Mouse (Mus musculus): ENCODE data around the gene Ednrb. TPM values are rescaled to one million over a fixed set of nuclear protein-coding genes. Genes with fewer than 3 reads are reported as not detected.

Ednrb gene
- polyA plus RNA-seq, 1 experiment, result 0.27 TPM

DNA sequence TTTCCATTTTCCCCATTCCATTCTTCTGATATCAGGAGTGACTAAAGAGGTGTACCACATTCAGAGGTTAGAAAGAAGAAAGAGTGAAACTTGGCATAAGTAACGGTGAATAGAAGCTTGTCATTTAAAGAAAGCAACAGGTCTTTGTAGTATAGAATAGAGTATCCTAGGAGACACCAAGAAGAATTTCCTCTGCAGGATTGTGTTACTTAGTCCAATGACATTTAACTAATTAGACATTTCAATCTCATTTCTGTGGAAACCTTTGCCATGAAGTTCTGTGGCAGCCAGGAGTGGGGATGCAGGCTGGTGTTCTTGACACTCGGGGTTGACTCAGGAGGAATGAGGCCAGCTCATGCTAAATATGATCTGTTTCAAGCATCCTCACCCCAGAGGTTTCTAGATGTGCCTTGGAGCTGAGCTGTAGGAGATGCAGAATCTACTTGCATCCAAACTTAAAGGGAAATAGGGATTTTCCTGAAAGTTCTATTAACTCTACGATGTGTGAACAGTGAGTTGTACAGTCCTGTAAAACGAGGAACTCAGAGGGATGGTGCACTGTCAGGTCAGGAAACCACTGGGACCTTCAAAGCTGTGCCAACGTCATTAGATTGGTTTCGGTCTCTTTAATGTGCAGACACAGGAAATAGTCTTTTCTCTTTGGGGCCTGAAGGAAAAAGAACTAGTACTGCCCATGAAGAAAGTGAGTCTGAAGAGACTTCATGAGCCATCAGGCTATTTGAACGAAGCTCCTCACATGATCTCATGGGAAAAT, 6.1 kb upstream of the Ednrb start:
- no peak for TF ChIP-seq FLI1 (IDR thresholded peaks at IDR 0.05; ENCODE audit: low read length)

GRCm38 (mm10) chr14:103845716-103846115, 1.5 kb upstream of the Ednrb start:
- Histone ChIP-seq H3K9me3 (peaks cover 22% of the 10 kb centered on the region), H3K36me3 (replicated peaks; ENCODE audit: low read length) (no peaks in the 10 kb centered on the region), H3K4me3 (replicated peaks) (no peak overlapping the region), H3K4me1 (no peaks in the 10 kb centered on the region; the same call in 1 of the 2 replicates), H3K27me3 (replicated peaks) (peaks cover 19% of the 10 kb centered on the region)
- no peak for TF ChIP-seq FLI1 (IDR thresholded peaks at IDR 0.05; ENCODE audit: low read length)
- no peak for TF ChIP-seq GATA1 (IDR thresholded peaks at IDR 0.05; ENCODE audit: borderline replicate concordance, low read length)

More for the DNA sequence above, 6.1 kb upstream of the Ednrb start:
- Histone ChIP-seq H3K27me3 (replicated peaks) (no peaks in the 10 kb centered on the region), H3K9me3 (peaks cover 9% of the 10 kb centered on the region), H3K4me3 (replicated peaks) (no peak overlapping the region), H3K4me1 (no peaks in the 10 kb centered on the region), H3K36me3 (replicated peaks; ENCODE audit: low read length) (no peaks in the 10 kb centered on the region)

DNA sequence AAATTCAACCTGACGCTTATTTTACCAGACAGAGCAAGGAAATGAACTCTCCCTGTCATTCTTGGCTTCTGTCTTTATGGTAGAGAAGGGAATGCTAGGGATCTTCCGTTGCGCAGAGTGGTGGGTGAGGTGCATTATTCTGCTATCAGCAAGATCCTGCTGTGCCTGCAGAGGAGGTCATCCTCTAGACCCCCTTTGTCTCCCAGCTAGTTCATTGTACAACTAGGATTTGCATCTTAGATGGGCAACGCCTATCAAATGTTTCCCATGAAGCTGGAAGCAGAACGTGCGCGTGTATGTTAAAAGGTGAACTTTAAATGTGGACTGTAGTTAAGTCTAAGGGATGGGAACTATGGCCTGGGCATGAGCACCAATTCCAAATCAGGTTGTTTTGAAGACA, 742 bp upstream of the Ednrb start:
- Histone ChIP-seq H3K9me3 (peaks cover 22% of the 10 kb centered on the region), H3K4me1 (no peaks in the 10 kb centered on the region; the same call in 1 of the 2 replicates), H3K36me3 (replicated peaks; ENCODE audit: low read length) (no peaks in the 10 kb centered on the region), H3K27me3 (replicated peaks) (peaks cover 19% of the 10 kb centered on the region), H3K4me3 (replicated peaks) (no peak overlapping the region)
- no peak for TF ChIP-seq GATA1 (IDR thresholded peaks at IDR 0.05; ENCODE audit: borderline replicate concordance, low read length)
- TF ChIP-seq FLI1 (IDR thresholded peaks at IDR 0.05; ENCODE audit: low read length), result no peak

GRCm38 (mm10) chr14:103843371-103844001, 716 bp downstream of the Ednrb start:
- TF ChIP-seq GATA1 (IDR thresholded peaks at IDR 0.05; ENCODE audit: borderline replicate concordance, low read length) (no peak), FLI1 (IDR thresholded peaks at IDR 0.05; ENCODE audit: low read length) (no peak)
- Histone ChIP-seq H3K9me3 (peaks cover 22% of the 10 kb centered on the region), H3K4me3 (replicated peaks) (peak overlapping the region; percentile 81), H3K36me3 (replicated peaks; ENCODE audit: low read length) (no peaks in the 10 kb centered on the region), H3K27me3 (replicated peaks) (peaks cover 19% of the 10 kb centered on the region), H3K4me1 (no peaks in the 10 kb centered on the region; the same call in 1 of the 2 replicates)

DNA sequence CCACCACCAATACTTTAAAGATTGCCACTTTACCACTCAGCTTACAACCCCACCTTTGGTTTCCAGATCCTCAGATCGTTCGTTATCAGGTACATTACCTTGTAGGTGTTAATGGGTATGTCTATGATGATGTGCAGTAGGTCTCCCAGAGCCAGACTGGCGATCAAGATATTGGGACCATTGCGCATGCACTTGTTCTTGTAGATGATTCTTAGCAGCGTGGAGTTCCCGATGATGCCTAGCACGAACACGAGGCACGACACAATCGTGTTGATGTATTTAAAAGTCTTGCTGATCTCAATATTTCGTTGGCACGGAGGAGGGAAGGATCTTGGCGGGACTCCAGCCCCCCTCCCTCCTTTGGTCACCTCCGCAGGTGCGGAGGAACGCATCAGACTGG, 1.3 kb downstream of the Ednrb start:
- Histone ChIP-seq H3K27me3 (replicated peaks) (peaks cover 19% of the 10 kb centered on the region), H3K36me3 (replicated peaks; ENCODE audit: low read length) (no peaks in the 10 kb centered on the region), H3K9me3 (peaks cover 22% of the 10 kb centered on the region), H3K4me1 (no peaks in the 10 kb centered on the region; the same call in 1 of the 2 replicates), H3K4me3 (replicated peaks) (no peak overlapping the region)
- TF ChIP-seq GATA1 (IDR thresholded peaks at IDR 0.05; ENCODE audit: borderline replicate concordance, low read length), result no peak
- no peak for TF ChIP-seq FLI1 (IDR thresholded peaks at IDR 0.05; ENCODE audit: low read length)

- TF ChIP-seq GATA1 (IDR thresholded peaks at IDR 0.05; ENCODE audit: borderline replicate concordance, low read length) (no peak), FLI1 (IDR thresholded peaks at IDR 0.05; ENCODE audit: low read length) (no peak)
- no peak overlapping the region for H3K4me3 ChIP-seq (replicated peaks)
- peaks cover 19% of the 10 kb centered on the region for H3K27me3 ChIP-seq (replicated peaks)
- no peaks in the 10 kb centered on the region for H3K36me3 ChIP-seq (replicated peaks; ENCODE audit: low read length)
- peaks cover 21% of the 10 kb centered on the region for H3K9me3 ChIP-seq
- H3K4me1 ChIP-seq, result no peaks in the 10 kb centered on the region; the same call in 1 of the 2 replicates
Measured at GRCm38 (mm10) chr14:103840436-103840835, 3.8 kb downstream of the Ednrb start.

DNA sequence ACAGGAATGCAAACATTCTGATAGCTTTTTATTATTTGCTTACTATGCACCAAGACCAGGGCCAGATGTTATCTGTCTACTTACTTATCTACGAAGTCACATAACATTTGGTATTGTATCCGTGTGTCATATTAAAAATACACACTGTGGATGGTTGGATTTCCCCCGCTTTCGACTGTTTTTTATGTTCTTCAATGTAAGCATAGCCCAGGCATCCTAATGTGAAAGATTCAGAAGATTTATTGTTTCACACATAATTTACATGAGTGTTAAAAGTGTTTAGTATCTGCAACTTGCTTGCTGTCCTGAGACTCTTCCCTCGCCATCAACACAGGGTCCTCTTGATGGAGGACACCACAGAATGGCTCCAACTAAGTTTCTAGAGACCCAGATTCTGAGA, 5.3 kb downstream of the Ednrb start:
- Histone ChIP-seq H3K9me3 (peaks cover 9% of the 10 kb centered on the region; the same call in 1 of the 2 replicates), H3K4me1 (no peaks in the 10 kb centered on the region; the same call in 1 of the 2 replicates), H3K4me3 (replicated peaks) (no peak overlapping the region), H3K27me3 (replicated peaks) (peaks cover 12% of the 10 kb centered on the region), H3K36me3 (replicated peaks; ENCODE audit: low read length) (no peaks in the 10 kb centered on the region)
- TF ChIP-seq GATA1 (IDR thresholded peaks at IDR 0.05; ENCODE audit: borderline replicate concordance, low read length) (no peak), FLI1 (IDR thresholded peaks at IDR 0.05; ENCODE audit: low read length) (no peak)

DNA sequence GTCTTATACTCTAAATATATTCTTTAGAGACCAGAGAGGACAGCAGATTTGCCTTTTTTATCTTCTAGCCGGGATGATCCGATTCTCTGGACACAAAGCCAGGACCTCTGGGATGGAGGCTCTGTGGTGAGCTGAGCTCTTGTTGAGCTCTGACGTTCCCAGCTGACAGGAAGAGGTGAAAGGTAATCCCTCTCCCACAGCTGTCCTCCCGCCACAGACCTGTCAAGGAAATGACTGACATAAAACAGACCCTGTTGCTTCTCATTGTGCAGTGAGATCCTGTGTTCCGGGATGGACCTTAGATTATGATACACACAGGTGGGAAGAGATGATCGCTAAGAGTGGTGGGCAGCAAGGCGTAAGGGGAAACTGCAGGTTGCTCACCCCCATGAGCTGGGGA, 9.6 kb downstream of the Ednrb start:
- H3K36me3 ChIP-seq (replicated peaks; ENCODE audit: low read length), result no peaks in the 10 kb centered on the region
- no peaks in the 10 kb centered on the region for H3K27me3 ChIP-seq (replicated peaks)
- no peak for TF ChIP-seq GATA1 (IDR thresholded peaks at IDR 0.05; ENCODE audit: borderline replicate concordance, low read length)
- TF ChIP-seq FLI1 (IDR thresholded peaks at IDR 0.05; ENCODE audit: low read length), result no peak

GRCm38 (mm10) chr14:103834147-103834546, 10.1 kb downstream of the Ednrb start:
- Histone ChIP-seq H3K4me1 (no peaks in the 10 kb centered on the region), H3K36me3 (replicated peaks; ENCODE audit: low read length) (no peaks in the 10 kb centered on the region), H3K4me3 (replicated peaks) (no peak overlapping the region), H3K27me3 (replicated peaks) (no peaks in the 10 kb centered on the region), H3K9me3 (no peaks in the 10 kb centered on the region; the same call in 1 of the 2 replicates)
- TF ChIP-seq FLI1 (IDR thresholded peaks at IDR 0.05; ENCODE audit: low read length), result no peak
- TF ChIP-seq GATA1 (IDR thresholded peaks at IDR 0.05; ENCODE audit: borderline replicate concordance, low read length), result no peak

More for the DNA sequence above, 9.6 kb downstream of the Ednrb start:
- Histone ChIP-seq H3K4me1 (no peaks in the 10 kb centered on the region), H3K9me3 (no peaks in the 10 kb centered on the region; the same call in 1 of the 2 replicates), H3K4me3 (replicated peaks) (no peak overlapping the region)

DNA sequence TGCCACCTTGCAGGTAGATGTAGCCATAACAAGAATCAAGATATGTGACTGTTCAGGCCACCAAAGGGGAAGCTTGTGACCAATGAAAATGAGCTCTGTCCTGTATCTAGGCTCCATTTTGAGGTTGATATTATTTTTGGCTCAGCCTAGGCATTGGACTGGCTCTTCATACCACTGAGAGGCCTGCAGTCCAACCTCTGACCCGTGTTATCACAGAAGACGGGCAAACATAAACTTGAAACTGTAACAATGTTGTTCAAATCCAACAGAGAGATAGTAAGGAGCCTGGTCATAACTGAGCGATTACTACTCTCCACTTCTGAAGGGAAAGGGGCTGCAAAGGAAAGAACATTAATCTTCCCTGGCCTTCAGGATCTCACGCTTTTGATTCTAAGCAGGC, 11.7 kb downstream of the Ednrb start:
- H3K4me3 ChIP-seq (replicated peaks), result no peak overlapping the region
- no peaks in the 10 kb centered on the region for H3K4me1 ChIP-seq
- no peaks in the 10 kb centered on the region for H3K36me3 ChIP-seq (replicated peaks; ENCODE audit: low read length)
- H3K9me3 ChIP-seq, result no peaks in the 10 kb centered on the region; the same call in 1 of the 2 replicates
- TF ChIP-seq FLI1 (IDR thresholded peaks at IDR 0.05; ENCODE audit: low read length), result no peak
- TF ChIP-seq GATA1 (IDR thresholded peaks at IDR 0.05; ENCODE audit: borderline replicate concordance, low read length), result no peak
- no peaks in the 10 kb centered on the region for H3K27me3 ChIP-seq (replicated peaks)

Data from megakaryocyte, embryonic 14.5 days (primary cell).